Mouse (Mus musculus) intestine, embryonic 15.5 days (tissue): Measurements from ENCODE around the gene Neurod1. TPM values are rescaled to one million over a fixed set of nuclear protein-coding genes. Genes with fewer than 3 reads are reported as not detected.

ENCODE experiments used
- ATAC-seq: fragments of 200-750 bp; cut with Nextera tagmentation; 2 replicates; pipeline ENCODE4 v1.8.0; 2017; ENCODE audit warnings: moderate TSS enrichment, moderate library complexity
- H3K27ac ChIP-seq: fragments of 300-500 bp; sonication (generic); 2 replicates; pipeline ENCODE4 v1.5.1; 2015; ENCODE audit warnings: mild to moderate bottlenecking, inconsistent platforms
- H3K27me3 ChIP-seq: fragments of 300-500 bp; sonication (generic); replicated peaks from 2 replicates; pipeline ENCODE4 v1.6.1; 2015; ENCODE audit warnings: inconsistent platforms
- H3K36me3 ChIP-seq: fragments of 300-500 bp; sonication (generic); 2 replicates; pipeline ENCODE4 v1.6.1; 2015; ENCODE audit warnings: inconsistent platforms
- H3K4me1 ChIP-seq: fragments of 300-500 bp; sonication (generic); replicated peaks from 2 replicates; pipeline ENCODE4 v1.6.1; 2015; ENCODE audit warnings: inconsistent platforms
- H3K4me2 ChIP-seq: fragments of 300-500 bp; sonication (generic); replicated peaks from 2 replicates; pipeline ENCODE4 v1.6.1; 2015; ENCODE audit warnings: mild to moderate bottlenecking, inconsistent platforms
- H3K4me3 ChIP-seq: fragments of 300-500 bp; sonication (generic); replicated peaks from 2 replicates; pipeline ENCODE4 v1.5.1; 2015; ENCODE audit warnings: inconsistent platforms
- H3K9ac ChIP-seq: fragments of 300-500 bp; sonication (generic); 2 replicates; pipeline ENCODE4 v1.6.1; 2015; ENCODE audit warnings: inconsistent platforms
- H3K9me3 ChIP-seq: fragments of 300-500 bp; sonication (generic); 2 replicates; pipeline ENCODE4 v1.6.1; 2016; ENCODE audit warnings: inconsistent platforms
- WGBS: fragments of 180-500 bp; shearing (Covaris S2); methylation state at CpG from one replicate; pipeline ENCODE4 v1.1.7; 2015; 5-methylcytosine and 5-hydroxymethylcytosine counted together
- polyA plus RNA-seq: library from polyadenylated mRNA; unstranded; fragments of >200 nt; fragmentation: Nextera tagmentation; extraction: Ambion mirVana; gene quantifications from 2 replicates; pipeline ENCODE4 v1.2.1, GENCODE M21; 2015

Gene Neurod1
- 3.6 and 4.2 TPM in 2 replicates for polyA plus RNA-seq

- H3K36me3 ChIP-seq = no peaks in the 10 kb centered on the region
- 1% methylated on average over 42 of the region's 42 CpGs for WGBS
- no peak within 1 kb of the TSS for H3K9ac ChIP-seq
- peak within 1 kb of the TSS; percentile 65 for H3K4me2 ChIP-seq
- peak; percentile 76 for ATAC-seq
- H3K4me3 ChIP-seq = peak within 1 kb of the TSS; percentile 29
- H3K4me1 ChIP-seq = peaks cover 8% of the 10 kb centered on the region; the same call in 1 of the 2 replicates
- H3K27ac ChIP-seq = no peak within 1 kb of the TSS
- H3K27me3 ChIP-seq = peaks cover 68% of the 10 kb centered on the region
- H3K9me3 ChIP-seq = no peaks in the 10 kb centered on the region
Observed at GRCm38 (mm10) chr2:79456575-79457349, at the start of gene Neurod1, which contains the start of gene Cerkl. Gene Neurod1 (minus strand): TSS chr2:79456751. Gene Cerkl (minus strand): TSS chr2:79456785.

GRCm38 (mm10) chr2:79498990-79499755 is 42.6 kb upstream of the Neurod1 start:
- Histone ChIP-seq H3K4me2 (no peak overlapping the region), H3K9me3 (no peaks in the 10 kb centered on the region), H3K4me1 (no peaks in the 10 kb centered on the region), H3K36me3 (no peaks in the 10 kb centered on the region), H3K4me3 (no peak overlapping the region), H3K9ac (no peak overlapping the region), H3K27me3 (no peaks in the 10 kb centered on the region), H3K27ac (no peak overlapping the region)
- 28% methylated on average over 10 of the region's 10 CpGs for WGBS
- no peak for ATAC-seq

GRCm38 (mm10) chr2:79485127-79485526 is 28.6 kb upstream of the Neurod1 start:
- H3K27me3 ChIP-seq = no peaks in the 10 kb centered on the region
- no peak overlapping the region for H3K27ac ChIP-seq
- H3K9me3 ChIP-seq = no peaks in the 10 kb centered on the region
- no peak for ATAC-seq
- no peaks in the 10 kb centered on the region for H3K4me1 ChIP-seq
- no peak overlapping the region for H3K9ac ChIP-seq
- WGBS = 64% methylated on average over 3 of the region's 3 CpGs
- no peak overlapping the region for H3K4me3 ChIP-seq
- H3K36me3 ChIP-seq = no peaks in the 10 kb centered on the region
- H3K4me2 ChIP-seq = no peak overlapping the region

- H3K9me3 ChIP-seq = no peaks in the 10 kb centered on the region
- no peak overlapping the region for H3K4me2 ChIP-seq
- 91% methylated on average over 2 of the region's 2 CpGs for WGBS
- no peak overlapping the region for H3K27ac ChIP-seq
- H3K4me3 ChIP-seq = no peak overlapping the region
- H3K36me3 ChIP-seq = no peaks in the 10 kb centered on the region
- no peak overlapping the region for H3K9ac ChIP-seq
- H3K27me3 ChIP-seq = no peaks in the 10 kb centered on the region
- no peaks in the 10 kb centered on the region for H3K4me1 ChIP-seq
- ATAC-seq = no peak
Observed at GRCm38 (mm10) chr2:79482511-79482910, 26.0 kb upstream of the Neurod1 start.

- H3K4me1 ChIP-seq = no peaks in the 10 kb centered on the region
- H3K36me3 ChIP-seq = no peaks in the 10 kb centered on the region
- no peak overlapping the region for H3K4me2 ChIP-seq
- H3K4me3 ChIP-seq = no peak overlapping the region
- H3K27ac ChIP-seq = no peak overlapping the region
- ATAC-seq = no peak
- no peaks in the 10 kb centered on the region for H3K9me3 ChIP-seq
- no peak overlapping the region for H3K9ac ChIP-seq
- H3K27me3 ChIP-seq = peaks cover 32% of the 10 kb centered on the region
- WGBS = 86% methylated on average over 4 of the region's 4 CpGs
Observed at GRCm38 (mm10) chr2:79462411-79462810, 5.9 kb upstream of the Neurod1 start.

GRCm38 (mm10) chr2:79461861-79462260 is 5.3 kb upstream of the Neurod1 start:
- no peaks in the 10 kb centered on the region for H3K4me1 ChIP-seq
- H3K27me3 ChIP-seq = peaks cover 38% of the 10 kb centered on the region
- WGBS = 90% methylated on average over 2 of the region's 2 CpGs
- no peaks in the 10 kb centered on the region for H3K36me3 ChIP-seq
- H3K4me2 ChIP-seq = no peak overlapping the region
- H3K9me3 ChIP-seq = no peaks in the 10 kb centered on the region
- H3K27ac ChIP-seq = no peak overlapping the region
- ATAC-seq = no peak
- H3K9ac ChIP-seq = no peak overlapping the region
- no peak overlapping the region for H3K4me3 ChIP-seq

- Histone ChIP-seq H3K27me3 (peaks cover 49% of the 10 kb centered on the region), H3K9ac (no peak overlapping the region), H3K9me3 (no peaks in the 10 kb centered on the region), H3K36me3 (no peaks in the 10 kb centered on the region), H3K4me3 (no peak overlapping the region), H3K27ac (no peak overlapping the region), H3K4me2 (no peak overlapping the region), H3K4me1 (0 out of 2 replicates have a peak, but pooled peaks cover 4% of the 10 kb centered on the region)
- no peak for ATAC-seq
- 0% methylated on average over 2 of the region's 2 CpGs for WGBS
Observed at GRCm38 (mm10) chr2:79460586-79460985, 4.0 kb upstream of the Neurod1 start.

- Histone ChIP-seq H3K36me3 (no peaks in the 10 kb centered on the region), H3K9ac (no peak overlapping the region), H3K9me3 (no peaks in the 10 kb centered on the region), H3K27ac (no peak overlapping the region), H3K27me3 (peaks cover 54% of the 10 kb centered on the region), H3K4me1 (0 out of 2 replicates have a peak, but pooled peaks cover 4% of the 10 kb centered on the region), H3K4me3 (no peak overlapping the region), H3K4me2 (no peak overlapping the region)
- WGBS = 8% methylated on average over 14 of the region's 14 CpGs
- no peak for ATAC-seq
Observed at GRCm38 (mm10) chr2:79460107-79460506, 3.6 kb upstream of the Neurod1 start.

GRCm38 (mm10) chr2:79459061-79460045 is 2.8 kb upstream of the Neurod1 start:
- H3K4me2 ChIP-seq = no peak overlapping the region
- H3K36me3 ChIP-seq = no peaks in the 10 kb centered on the region
- peaks cover 61% of the 10 kb centered on the region for H3K27me3 ChIP-seq
- no peaks in the 10 kb centered on the region for H3K9me3 ChIP-seq
- no peak for ATAC-seq
- no peak overlapping the region for H3K4me3 ChIP-seq
- H3K4me1 ChIP-seq = 0 out of 2 replicates have a peak, but pooled peaks cover 4% of the 10 kb centered on the region
- WGBS = 3% methylated on average over 44 of the region's 44 CpGs
- no peak overlapping the region for H3K27ac ChIP-seq
- H3K9ac ChIP-seq = no peak overlapping the region

- 29% methylated on average over 3 of the region's 3 CpGs for WGBS
- H3K4me1 ChIP-seq = peaks cover 8% of the 10 kb centered on the region; the same call in 1 of the 2 replicates
- H3K9me3 ChIP-seq = no peaks in the 10 kb centered on the region
- no peak overlapping the region for H3K9ac ChIP-seq
- ATAC-seq = no peak
- no peak overlapping the region for H3K4me3 ChIP-seq
- H3K27me3 ChIP-seq = peaks cover 68% of the 10 kb centered on the region
- H3K27ac ChIP-seq = no peak overlapping the region
- H3K36me3 ChIP-seq = no peaks in the 10 kb centered on the region
- no peak overlapping the region for H3K4me2 ChIP-seq
Observed at GRCm38 (mm10) chr2:79457932-79458331, 1.4 kb upstream of the Neurod1 start.

- no peak for ATAC-seq
- 49% methylated on average over 3 of the region's 3 CpGs for WGBS
- H3K9me3 ChIP-seq = no peaks in the 10 kb centered on the region
Observed at GRCm38 (mm10) chr2:79457434-79457833, 883 bp upstream of the Neurod1 start.

More at GRCm38 (mm10) chr2:79457434-79457833, 883 bp upstream of the Neurod1 start:
- Histone ChIP-seq H3K9ac (no peak overlapping the region), H3K4me1 (peaks cover 8% of the 10 kb centered on the region; the same call in 1 of the 2 replicates), H3K27ac (no peak overlapping the region), H3K27me3 (peaks cover 68% of the 10 kb centered on the region), H3K4me2 (no peak overlapping the region), H3K4me3 (no peak overlapping the region), H3K36me3 (no peaks in the 10 kb centered on the region)
